Mouse (Mus musculus): ENCODE results near the gene Cabin1.

Gene Cabin1

DNA sequence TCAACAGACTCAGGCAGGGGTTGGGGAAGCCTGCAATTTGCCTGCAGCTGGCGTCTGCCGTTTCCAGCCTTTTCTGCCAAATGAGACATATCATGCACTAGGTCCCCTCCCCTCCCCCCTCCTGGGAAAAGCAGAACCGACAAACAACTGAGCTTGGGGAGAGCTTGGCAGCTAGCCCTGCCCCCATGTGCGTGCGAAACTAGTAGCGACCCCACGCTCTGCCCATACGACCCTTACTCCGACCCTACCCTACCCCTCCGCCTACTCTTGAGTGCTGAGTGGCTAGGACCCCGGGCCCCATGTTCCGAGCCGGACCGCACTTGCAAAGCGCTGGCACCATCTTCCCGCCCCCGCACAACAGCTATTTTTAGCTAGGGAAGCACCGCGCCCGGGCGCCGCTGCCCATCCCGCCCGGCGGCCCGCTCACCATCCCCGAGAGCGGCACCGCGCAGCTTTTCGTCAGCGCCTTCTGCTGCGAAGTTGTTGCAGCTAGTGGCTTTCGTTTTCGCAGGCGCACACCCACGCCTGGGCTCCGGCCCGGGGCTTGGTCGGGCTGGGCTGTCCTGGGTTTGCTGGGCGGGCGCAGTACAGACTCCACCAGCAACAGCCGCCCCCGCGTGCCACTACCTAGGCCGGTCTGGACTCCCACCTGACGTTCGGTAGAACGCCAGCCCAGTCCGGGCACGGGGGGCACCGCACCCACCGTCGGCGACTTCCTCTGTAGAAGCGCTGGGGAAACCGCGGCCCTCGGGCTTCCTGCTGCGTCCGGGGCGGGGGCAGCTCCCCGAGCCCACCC is 96.8 kb downstream of the Cabin1 start:
- peak in 1 of 2 experiments; percentile 87 for DNase-seq (ENCODE audit: low spot score in 2 of 2)

DNA sequence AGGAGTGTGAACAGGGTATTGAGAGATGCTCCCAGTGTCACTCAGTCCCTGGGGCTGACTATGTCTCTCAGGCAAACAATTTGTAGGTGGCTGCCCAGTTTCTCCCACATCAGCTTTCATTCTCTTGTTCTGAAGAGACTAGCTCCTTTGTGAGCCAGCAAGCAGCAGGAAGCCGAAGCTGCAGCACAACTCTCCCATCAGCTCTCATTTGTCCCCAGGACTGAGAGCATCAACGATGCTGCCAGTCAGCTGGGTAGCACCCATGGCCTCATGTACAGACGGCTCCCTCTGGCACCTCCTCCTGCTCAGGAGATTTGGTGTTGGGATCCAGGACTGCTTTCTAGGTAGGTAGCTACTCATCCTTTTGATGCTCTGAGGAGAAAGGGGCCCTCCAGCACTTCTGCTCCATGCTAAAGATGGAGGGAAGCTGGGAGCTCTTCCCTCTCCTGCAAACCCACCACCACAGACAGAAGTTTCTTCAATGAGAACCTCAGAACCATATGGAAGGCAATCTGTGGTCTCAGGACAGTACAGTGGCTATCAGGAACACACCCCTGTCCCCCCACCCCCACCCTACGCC is 97.6 kb downstream of the Cabin1 start:
- peak in 1 of 2 experiments; percentile 66 for DNase-seq (ENCODE audit: low spot score in 2 of 2)

DNA sequence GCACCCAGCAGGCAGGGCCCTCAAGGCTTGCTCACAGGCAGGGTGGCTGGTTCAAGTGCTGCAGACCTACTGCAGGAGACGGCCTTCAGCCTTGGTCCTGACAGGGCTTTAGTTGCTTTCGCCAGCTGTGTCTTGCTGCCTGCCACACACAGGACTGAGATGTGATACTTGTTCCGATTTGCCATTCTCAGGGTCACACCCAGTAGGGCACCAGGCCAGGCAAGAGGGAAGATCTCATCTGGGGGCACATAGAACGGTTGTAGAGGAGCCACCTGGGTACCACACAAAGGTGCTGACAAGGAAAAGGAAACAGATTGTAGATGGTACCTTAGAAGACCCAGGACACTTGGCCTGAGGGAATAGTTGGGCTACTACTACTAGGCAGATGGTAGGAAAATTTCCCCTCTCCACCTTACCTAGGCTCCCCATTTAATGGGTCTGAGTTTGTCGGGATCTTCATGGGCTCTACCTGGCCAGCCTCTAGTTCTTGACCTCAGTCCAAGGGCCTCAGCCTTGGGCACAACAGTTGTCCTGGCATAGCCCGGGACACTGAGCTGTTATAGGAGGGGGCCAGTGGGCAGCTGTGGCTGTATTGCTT is 99.4 kb downstream of the Cabin1 start:
- no peak for DNase-seq (ENCODE audit: low spot score in 2 of 2)

DNA sequence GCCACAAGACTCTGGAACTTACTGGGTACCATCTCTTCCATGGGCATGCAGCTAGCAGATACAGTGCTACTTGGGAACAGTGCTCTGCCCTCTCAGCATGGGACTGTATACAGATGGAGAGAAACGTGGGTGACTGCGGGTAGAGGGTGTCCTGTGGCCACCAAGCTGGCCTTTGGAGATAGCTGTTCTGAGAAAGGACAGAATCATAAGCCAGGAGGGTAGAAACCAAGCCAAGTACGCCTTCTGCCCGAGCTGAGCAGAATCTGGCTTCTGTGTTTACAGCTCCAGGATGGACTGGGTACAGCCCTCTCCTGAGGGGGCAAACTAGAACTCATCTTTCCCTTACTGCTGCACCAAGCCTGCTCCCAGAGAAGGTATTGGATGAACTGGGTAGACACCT is 101.6 kb downstream of the Cabin1 start:
- DNase-seq (ENCODE audit: low spot score in 2 of 2): no peak

DNA sequence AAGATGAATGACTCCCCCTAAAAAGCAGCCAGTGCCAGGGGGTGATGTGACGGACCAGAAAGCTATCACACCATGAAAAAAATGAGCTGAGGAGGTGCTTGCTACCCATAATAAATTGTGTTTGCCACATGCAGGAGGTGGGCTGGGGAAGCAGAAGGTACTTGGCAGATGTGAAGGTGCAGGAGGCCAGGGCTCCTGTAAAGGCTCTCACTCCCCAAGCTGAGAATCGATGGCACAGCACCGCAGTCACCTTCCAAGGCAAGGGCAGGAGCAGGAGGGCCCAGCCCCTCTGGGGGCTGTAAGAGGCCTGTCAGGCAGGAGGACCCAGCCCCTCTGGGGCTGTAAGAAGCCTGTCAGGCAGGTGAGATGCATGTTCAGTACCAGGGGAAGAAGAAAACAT is 102.3 kb downstream of the Cabin1 start:
- no peak for DNase-seq (ENCODE audit: low spot score in 2 of 2)

DNA sequence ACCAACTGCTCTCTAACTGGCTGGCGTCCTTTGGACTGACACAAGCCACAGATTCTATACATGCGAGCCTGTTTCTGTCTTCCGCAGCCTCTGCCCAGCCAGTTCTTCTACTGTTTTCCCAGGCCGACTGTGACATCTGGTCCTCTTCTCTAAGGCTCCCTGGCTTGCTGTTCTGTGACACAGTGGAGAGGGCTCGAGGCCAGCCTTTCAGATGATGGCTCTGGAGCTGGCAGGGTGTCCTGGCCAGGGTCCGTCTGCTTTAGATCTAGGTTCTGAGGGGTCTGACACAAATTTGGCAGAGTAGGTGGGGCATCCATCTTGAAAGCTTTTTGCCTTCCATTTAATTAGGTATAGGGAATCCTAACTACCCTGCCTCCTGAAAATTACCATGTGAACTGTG is 102.8 kb downstream of the Cabin1 start:
- DNase-seq (ENCODE audit: low spot score in 2 of 2): no peak

DNA sequence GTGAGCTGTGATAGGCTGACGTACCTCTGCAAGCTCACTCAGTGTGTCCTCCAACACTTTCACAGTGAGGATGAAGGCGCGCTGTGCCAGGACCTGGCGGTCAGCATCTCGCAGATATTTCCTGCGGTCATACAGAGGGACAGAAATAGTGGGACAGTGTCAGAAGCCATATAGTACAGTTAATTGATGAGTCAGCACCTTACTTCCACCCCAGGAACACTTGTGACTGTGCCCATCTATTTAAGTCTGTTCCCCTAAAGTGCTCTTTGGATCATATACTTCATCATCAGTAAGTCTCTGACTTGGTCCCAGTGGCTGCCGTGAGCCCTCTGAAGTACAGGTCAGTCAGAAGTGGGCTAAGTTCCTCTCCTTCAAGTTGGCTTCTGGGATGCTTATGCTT is 106.4 kb downstream of the Cabin1 start:
- DNase-seq (ENCODE audit: low spot score in 2 of 2): no peak

DNA sequence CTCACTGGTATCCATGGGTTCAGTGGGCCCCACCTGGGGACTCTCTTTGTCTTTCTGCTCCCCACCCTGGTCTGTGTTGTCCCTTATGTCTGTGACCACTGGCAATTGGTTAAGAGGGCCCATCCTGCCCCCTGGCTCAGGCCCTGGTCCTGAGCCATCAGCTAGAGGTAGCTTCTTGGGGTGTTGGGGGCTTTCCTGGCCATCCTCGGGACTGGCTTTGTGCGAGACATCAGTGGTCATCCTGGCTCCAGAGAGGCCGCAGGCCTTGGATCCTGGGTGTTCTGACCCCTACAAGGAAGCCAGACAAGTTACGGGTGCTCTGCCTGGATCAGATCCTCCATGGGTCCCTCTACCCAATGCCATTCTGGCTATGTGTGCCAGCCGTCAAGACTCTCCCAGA is 107.0 kb downstream of the Cabin1 start:
- no peak for DNase-seq (ENCODE audit: low spot score in 2 of 2)

DNA sequence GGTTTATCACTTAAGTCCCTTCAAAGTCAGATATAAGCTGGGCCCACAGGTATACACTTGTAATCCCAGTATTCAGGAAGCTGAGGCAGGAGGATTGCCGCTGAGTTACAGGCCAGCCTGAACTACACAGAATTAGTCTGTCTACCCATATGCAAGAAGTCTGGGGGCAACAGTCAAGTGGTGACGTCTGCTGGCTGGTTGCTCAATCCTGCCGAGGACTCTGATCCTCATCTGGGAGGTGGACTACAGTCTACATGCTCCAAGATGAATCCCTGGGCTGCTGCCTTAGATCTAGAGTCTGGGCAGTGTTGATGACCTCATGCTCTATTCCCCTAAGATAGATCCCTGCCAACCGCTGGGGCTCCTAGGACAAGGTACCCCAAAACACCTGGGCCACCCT is 110.1 kb downstream of the Cabin1 start:
- DNase-seq (ENCODE audit: low spot score in 2 of 2): no peak

DNA sequence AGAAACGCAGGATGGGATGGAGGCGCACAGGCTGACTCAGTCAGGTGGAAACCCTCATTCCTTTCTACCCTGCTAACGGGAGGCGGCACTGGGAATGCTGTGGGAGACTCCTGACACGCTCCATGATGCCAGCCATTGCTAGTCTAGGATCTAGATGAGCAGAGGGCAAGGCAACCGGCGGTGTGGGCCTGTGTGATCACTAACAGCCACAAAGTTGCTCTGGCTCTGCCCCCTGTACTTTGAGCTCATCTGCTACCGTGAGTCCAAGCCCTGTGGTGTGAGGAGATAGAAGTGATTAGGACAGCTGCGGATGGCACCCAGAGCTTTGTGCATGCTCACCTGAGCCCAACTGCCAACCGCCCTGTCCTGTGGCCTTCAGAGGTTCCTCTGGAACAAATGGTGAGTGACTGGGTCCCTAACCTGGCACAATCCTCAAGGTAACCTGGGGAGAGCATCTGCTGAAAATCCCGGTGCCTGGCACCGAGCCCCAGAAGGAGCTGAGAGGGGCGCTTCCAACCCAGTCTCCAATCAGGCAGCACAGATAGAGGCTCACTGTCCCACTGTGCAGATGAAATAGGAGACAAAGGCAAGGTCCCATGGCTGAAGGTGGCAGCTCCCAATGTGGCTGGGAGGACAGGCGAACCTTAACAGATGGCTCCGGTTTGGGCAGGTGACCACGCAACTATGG is 112.6 kb downstream of the Cabin1 start:
- DNase-seq (ENCODE audit: low spot score in 2 of 2): no peak

DNA sequence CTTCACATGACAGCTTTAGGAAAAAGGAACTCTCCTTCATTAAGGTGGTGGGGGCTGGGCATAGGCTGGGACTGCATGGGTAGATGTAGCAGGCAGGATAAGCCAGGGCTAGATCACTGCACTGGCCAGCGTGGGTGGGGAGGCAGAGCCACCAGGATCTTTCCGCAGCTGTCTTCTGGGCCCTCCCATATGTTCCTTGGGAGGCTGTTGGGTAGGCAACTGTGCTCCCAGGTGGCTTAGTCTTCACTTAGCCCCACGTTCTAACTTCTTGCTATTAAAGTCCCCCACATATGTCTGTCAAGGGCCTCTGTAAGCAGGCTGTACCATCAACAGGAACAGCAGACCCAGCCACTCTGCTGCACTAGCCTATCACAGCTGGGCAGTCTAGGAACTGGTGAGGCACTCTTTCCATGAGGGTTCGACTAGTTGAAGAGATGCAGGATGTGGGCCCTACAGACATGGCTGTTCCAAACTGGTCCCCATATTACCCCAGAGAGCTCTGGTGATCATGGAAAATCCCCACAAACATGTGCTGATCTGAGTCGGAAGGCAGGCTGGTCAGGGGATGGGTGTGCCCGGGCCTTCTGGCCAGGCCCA is 113.7 kb downstream of the Cabin1 start:
- peak in 1 of 2 experiments; percentile 57 for DNase-seq (ENCODE audit: low spot score in 2 of 2)

DNA sequence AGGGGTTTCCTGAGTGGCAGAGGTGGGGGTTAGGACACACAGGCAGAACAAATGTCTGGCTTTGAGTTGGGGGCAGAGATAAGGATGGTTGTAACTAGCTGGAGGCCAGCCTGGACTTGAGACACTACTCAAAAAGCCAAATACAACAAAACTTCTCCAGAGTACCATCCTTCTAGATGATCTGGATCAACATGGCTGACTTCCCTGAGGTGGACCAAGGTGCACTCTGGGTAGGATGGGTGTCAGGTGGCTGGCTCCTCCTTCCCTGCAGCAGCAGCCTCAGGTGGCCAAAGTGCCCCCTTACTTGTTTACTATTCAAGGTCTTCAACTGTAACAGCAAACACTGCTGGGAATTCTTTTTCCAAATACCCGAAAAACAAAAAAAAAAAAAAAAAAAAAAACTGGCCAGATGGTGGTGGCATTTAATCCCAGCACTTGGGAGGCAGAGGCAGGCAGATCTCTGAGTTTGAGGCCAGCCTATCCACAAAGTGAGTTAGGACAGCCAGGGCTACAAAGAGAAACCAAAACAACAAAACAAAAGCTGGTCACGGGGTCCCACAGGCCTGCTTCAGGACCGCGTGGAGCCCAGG is 114.6 kb downstream of the Cabin1 start:
- no peak for DNase-seq (ENCODE audit: low spot score in 2 of 2)

DNA sequence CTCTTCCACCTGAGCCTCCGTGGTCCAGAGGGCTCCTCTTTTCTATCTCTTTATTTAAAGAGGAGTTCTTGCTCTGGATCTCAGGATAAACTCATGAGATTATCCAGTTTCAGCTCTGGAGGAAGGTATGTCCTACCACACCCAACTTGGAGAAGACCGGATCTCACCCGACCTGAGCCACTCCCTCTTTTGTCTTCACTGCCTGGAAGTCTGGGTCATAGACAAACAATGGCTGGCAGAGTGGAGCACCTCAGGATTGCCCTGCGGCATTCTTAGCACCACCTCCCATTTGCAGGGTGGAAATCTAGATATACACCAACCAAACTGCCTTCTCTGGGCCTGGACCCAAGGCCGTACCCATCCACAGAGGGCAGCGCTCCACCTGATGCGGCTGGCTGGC is 115.1 kb downstream of the Cabin1 start:
- DNase-seq (ENCODE audit: low spot score in 2 of 2): no peak

DNA sequence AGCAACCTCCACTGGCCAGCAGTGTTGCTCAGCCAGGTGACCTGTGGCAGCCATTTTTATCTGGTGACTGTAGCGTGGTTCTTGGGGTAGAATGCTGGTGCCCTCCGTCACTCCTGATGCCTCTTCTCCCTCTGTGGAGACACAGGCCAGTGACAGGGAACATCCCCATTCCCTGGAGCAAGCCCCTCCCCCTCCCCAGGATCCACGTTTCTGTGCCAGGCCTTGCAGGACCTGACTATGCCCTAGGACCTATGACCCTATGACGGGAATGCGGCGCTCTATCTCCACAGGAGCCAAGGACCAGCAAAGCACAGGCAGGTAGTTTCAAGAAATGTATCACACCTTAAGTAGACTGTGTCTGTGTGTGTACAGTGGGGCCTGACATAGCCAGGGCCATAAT is 116.0 kb downstream of the Cabin1 start:
- no peak for DNase-seq (ENCODE audit: low spot score in 2 of 2)

DNA sequence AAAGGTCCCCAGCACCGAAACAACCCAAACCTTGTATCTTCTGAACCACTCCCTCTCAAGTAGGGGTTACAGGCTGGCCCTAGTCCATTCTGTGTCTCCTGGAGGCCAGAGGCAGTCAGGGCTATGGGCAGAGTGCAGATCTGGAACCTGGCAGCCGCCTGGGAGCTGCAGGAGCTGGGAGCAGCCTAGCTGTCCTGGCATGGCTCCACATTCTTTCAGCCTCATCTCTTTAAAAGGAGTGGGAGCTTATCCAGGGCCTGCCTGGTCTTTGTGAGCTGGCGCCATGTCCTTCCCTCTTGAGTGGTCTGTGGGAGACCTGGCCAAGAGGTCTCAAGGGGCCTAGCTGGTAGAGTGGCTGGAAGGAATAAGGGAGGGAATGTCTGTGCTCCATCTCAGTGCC is 116.8 kb downstream of the Cabin1 start:
- DNase-seq (ENCODE audit: low spot score in 2 of 2): no peak

DNA sequence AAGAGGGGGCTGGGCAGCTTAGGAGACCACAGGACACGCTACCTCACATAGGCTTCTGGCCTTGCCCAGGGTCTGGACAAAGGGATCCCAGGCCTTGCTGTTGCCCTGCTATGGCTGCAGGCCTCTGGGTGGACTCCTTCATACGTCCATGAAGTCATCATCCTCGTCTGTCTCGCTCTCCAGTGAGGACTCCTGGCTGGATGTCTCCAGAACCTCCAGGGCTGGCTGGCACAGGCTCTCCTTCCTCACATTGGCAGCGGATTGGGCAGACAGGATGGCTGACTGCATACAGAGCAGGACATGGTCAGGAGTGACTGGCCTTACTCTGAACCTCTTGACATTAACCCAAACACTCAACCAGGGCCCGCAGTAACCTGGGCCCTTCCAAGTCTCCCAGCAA is 117.7 kb downstream of the Cabin1 start:
- DNase-seq (ENCODE audit: low spot score in 2 of 2): no peak

DNA sequence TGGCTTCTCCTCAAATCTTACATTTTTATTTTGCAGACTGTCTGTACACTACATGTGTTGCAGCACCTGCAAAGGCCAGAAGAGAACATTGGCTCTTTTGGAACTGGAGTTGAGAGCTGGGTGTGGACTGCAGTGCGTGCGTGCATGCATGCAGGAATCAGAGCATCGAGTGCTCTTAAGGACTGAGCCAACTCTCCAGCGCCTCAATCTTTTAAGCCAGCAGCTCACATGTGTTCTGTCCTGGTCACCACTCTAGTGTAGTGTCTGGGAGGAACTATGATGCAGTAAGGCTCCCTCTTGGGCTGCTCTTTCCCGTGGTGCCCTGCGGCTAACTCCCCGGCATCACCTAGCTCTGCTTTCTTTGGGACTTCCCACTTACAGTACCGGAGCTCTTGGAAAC is 118.5 kb downstream of the Cabin1 start:
- no peak for DNase-seq (ENCODE audit: low spot score in 2 of 2)

DNA sequence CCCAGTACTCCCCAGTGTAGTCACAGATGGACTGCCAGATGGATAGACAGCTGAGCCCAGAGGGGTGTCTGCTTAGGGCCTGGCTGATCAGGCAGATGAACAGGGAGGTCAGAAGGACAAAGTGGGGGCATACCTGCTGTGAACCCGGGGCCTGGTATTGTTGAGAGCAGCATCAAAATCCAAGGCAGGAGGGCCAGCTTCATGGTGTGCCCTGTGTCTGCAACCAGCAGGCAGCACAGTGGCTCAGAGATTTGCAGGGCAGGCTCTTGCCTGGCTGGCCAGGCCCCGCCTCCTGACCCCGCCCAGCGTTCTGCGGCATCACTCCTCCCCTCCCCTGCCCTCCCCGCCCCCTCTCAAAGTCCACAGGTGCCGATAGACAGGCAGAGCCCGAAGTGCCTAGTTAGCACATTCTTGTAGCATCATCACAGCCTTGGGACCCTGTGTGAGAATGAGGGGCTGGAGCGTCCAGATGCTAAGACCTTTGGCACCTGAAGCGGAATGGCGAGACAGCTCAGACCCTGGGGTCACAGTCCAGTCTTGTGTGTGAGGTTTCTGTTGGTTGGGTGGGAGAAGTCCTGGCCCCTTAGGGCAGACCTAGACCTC is 120.3 kb downstream of the Cabin1 start, which contains the start of gene Susd2:
Gene Susd2 (minus strand): TSS at position 268 of the 603 bp plus-strand sequence.
- DNase-seq (ENCODE audit: low spot score in 2 of 2): no peak

DNA sequence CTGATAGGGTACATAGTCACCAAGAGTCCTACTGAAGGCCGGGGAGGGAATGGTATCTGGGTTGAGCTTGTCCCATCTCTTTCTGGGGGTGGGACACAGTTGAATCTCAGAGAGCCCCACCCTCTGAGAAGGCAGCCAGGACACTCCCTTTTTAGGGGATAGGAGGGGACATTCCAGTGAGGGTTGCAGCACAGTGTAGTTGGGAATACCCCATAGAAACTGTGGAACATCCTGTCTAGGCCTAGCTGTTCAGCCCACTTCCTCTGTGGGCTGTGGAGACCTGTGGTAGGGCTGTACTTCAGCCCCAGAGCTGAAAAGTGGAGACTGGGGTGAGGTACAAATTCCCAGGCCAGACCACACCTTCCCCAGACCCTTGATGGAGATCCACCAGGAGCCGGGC is 121.2 kb downstream of the Cabin1 start:
- DNase-seq (ENCODE audit: low spot score in 2 of 2): no peak

DNA sequence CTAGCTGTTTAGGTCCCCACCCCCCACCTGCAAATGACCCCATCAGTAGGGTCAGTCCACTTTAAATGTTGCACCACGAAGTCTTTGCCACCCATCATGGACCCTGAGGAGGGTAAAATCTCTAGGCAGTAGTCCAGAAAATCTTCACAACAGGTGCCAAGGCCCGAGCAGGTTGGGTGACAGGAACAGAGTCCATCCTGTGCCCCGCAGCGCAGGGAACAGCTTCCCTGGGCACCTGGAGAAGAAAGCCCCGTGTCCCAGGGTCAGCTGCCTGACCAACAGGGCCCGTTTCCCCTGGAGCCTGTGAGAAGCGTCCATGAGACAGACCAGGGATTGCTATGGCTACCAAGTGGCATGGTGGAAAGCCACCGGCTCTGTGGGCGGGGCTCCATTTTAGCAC is 121.7 kb downstream of the Cabin1 start:
- DNase-seq (ENCODE audit: low spot score in 2 of 2): no peak

DNA sequence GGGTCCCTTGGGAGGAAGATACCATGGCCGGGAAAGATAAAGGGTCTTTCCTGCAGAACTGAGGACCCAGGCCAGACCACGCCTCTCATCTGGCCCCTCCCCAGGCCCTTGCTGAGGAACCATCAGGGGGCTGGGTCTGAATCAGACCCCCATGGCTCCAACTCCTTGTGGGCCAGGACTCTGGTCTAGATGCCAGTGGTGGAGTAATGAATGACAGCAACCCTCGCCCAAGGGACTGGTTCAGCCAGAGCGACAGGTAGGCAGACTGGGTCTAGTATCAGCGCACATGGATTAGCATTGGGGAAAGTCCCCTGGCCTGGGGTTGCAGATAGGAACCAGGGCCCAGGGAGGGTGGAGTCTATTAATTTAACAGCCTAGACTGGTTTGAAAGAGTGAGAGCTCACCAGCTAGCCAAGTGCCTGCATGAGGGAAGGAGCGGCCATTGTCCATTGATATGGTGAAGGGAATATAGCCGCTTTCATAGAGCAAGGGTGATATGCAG is 122.4 kb downstream of the Cabin1 start:
- DNase-seq (ENCODE audit: low spot score in 2 of 2): no peak

All from left cerebral cortex, adult 9 months (tissue).